Mouse (Mus musculus): Measurements from ENCODE around the gene Gpr182.

GRCm38 (mm10) chr10:127739661-127740161, 11.8 kb downstream of the Gpr182 start:
- no peak for TF ChIP-seq EP300 (IDR thresholded peaks at IDR 0.05; ENCODE audit: low read depth)
- TF ChIP-seq CTCF (IDR thresholded peaks at IDR 0.05; ENCODE audit: low read depth) = no peak
